Mouse (Mus musculus): ENCODE results near the gene Tcirg1. TPM values are rescaled to one million over a fixed set of nuclear protein-coding genes. Genes with fewer than 3 reads are reported as not detected.

Tcirg1 gene
- polyA plus RNA-seq, 1 experiment from 2014 or later: 29.7 TPM

DNA sequence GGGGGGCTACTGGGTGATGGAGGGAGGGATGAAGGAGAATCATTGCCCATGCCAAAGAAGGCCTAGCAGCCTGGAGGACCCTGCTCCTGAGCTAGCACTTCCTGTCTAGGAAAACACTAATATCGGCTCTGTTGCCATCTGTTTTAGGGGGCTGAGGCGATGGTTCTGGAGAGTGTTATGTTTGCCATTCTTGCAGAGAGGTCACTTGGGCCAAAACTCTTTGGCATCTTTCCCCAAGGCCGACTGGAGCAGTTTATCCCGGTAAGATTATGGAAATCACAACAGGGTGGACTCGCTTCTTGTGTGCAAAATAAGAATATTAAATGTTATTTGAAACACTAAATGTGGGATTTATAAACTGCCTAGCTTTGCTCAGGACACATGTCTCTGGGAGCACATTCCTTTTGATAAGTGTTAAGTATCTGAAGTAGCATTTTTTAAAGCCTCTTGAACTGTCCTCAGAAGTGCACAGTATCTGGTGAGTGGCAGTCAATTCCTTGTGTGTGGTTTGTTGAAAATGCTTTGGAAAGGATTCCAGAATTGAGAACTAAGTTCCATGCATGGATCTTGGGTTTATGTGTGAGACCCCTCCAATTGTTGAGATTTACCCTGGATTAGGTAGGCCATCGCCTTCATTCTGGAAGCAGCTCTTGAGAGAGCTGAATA, 22.5 kb downstream of the Tcirg1 start:
- DNase-seq (no peak), ATAC-seq (no peak)
- Histone ChIP-seq H3K4me3 (ENCODE audit: low read depth, low read length) (no peak overlapping the region), H3K27ac (ENCODE audit: low read depth) (no peak overlapping the region), H3K4me2 (ENCODE audit: low read depth, low read length) (no peak overlapping the region), H3K27me3 (ENCODE audit: insufficient read depth, low read length) (no peaks in the 10 kb centered on the region), H3K9me3 (ENCODE audit: low read length) (no peaks in the 10 kb centered on the region), H3K9ac (replicated peaks) (no peak overlapping the region), H3K36me3 (replicated peaks; ENCODE audit: insufficient read depth, low read length) (peaks cover 52% of the 10 kb centered on the region), H3K4me1 (ENCODE audit: insufficient read depth) (peaks cover 12% of the 10 kb centered on the region)
- no peak for TF ChIP-seq CTCF (IDR thresholded peaks at IDR 0.05; ENCODE audit: low read depth)
- TF ChIP-seq EP300 (IDR thresholded peaks at IDR 0.05; ENCODE audit: low read depth): no peak
- 62% methylated on average over 6 of the region's 6 CpGs for WGBS (ENCODE audit: insufficient replicate concordance)

- WGBS (ENCODE audit: insufficient replicate concordance): 53% methylated on average over 4 of the region's 4 CpGs
- ATAC-seq (no peak), DNase-seq (no peak)
- H3K27me3 ChIP-seq (ENCODE audit: insufficient read depth, low read length): no peaks in the 10 kb centered on the region
- peak overlapping the region; percentile 72; the same call in 1 of the 2 replicates for H3K27ac ChIP-seq (ENCODE audit: low read depth)
- peaks cover 18% of the 10 kb centered on the region for H3K4me1 ChIP-seq (ENCODE audit: insufficient read depth)
- TF ChIP-seq CTCF (IDR thresholded peaks at IDR 0.05; ENCODE audit: low read depth) (no peak), EP300 (IDR thresholded peaks at IDR 0.05; ENCODE audit: low read depth) (no peak)
- peaks cover 42% of the 10 kb centered on the region for H3K36me3 ChIP-seq (replicated peaks; ENCODE audit: insufficient read depth, low read length)
- H3K9ac ChIP-seq (replicated peaks): no peak overlapping the region
- H3K9me3 ChIP-seq (ENCODE audit: low read length): no peaks in the 10 kb centered on the region
- no peak overlapping the region for H3K4me3 ChIP-seq (ENCODE audit: low read depth, low read length)
- H3K4me2 ChIP-seq (ENCODE audit: low read depth, low read length): 0 out of 2 replicates have a peak overlapping the region, but pooled peaks have one; percentile 11
These were observed 24.7 kb downstream of the Tcirg1 start for GRCm38 (mm10) chr19:3882214-3882613.

- no peak for TF ChIP-seq CTCF (IDR thresholded peaks at IDR 0.05; ENCODE audit: low read depth)
- TF ChIP-seq EP300 (IDR thresholded peaks at IDR 0.05; ENCODE audit: low read depth): no peak
- H3K36me3 ChIP-seq (replicated peaks; ENCODE audit: insufficient read depth, low read length): peaks cover 37% of the 10 kb centered on the region
- DNase-seq (no peak), ATAC-seq (peak; percentile 64)
- peak overlapping the region; percentile 10 for H3K4me2 ChIP-seq (ENCODE audit: low read depth, low read length)
- WGBS (ENCODE audit: insufficient replicate concordance): 63% methylated on average over 6 of the region's 6 CpGs
- no peaks in the 10 kb centered on the region for H3K27me3 ChIP-seq (ENCODE audit: insufficient read depth, low read length)
- H3K9me3 ChIP-seq (ENCODE audit: low read length): no peaks in the 10 kb centered on the region
- peaks cover 18% of the 10 kb centered on the region for H3K4me1 ChIP-seq (ENCODE audit: insufficient read depth)
- peak overlapping the region; percentile 25; the same call in 1 of the 2 replicates for H3K27ac ChIP-seq (ENCODE audit: low read depth)
- no peak overlapping the region for H3K9ac ChIP-seq (replicated peaks)
- H3K4me3 ChIP-seq (ENCODE audit: low read depth, low read length): no peak overlapping the region
These were observed 26.7 kb downstream of the Tcirg1 start for GRCm38 (mm10) chr19:3880054-3880848.

DNA sequence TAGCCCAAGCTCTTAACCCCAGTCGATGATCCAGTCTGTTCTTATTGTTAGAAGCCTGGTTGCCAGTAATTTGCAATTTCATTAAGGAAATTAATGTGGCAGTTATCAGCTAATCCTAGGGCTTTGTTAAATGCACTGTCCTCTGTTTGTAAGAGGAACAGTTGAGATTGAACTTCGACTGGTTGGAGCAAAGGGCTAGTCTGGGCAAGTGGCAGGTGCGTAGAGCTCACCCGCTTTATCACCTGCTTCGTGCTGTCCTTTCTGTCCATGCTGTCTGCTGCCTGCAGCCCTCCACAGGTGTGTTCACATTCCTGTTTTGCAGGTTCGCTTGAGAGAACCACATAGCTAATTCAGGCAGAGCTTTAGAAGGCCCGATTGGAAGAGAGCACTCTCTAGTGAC, 31.9 kb downstream of the Tcirg1 start:
- ATAC-seq: no peak
- WGBS (ENCODE audit: insufficient replicate concordance): 66% methylated on average over 7 of the region's 7 CpGs

GRCm38 (mm10) chr19:3872373-3872772, 34.6 kb downstream of the Tcirg1 start:
- H3K36me3 ChIP-seq (replicated peaks; ENCODE audit: insufficient read depth, low read length): peaks cover 17% of the 10 kb centered on the region
- no peak for DNase-seq
- no peak overlapping the region for H3K27ac ChIP-seq (ENCODE audit: low read depth)
- WGBS (ENCODE audit: insufficient replicate concordance): 63% methylated on average over 4 of the region's 4 CpGs
- peaks cover 11% of the 10 kb centered on the region; the same call in 1 of the 2 replicates for H3K4me1 ChIP-seq (ENCODE audit: insufficient read depth)
- H3K9me3 ChIP-seq (ENCODE audit: low read length): no peaks in the 10 kb centered on the region
- no peak overlapping the region for H3K9ac ChIP-seq (replicated peaks)
- no peak overlapping the region for H3K4me2 ChIP-seq (ENCODE audit: low read depth, low read length)
- H3K4me3 ChIP-seq (ENCODE audit: low read depth, low read length): no peak overlapping the region
- H3K27me3 ChIP-seq (ENCODE audit: insufficient read depth, low read length): no peaks in the 10 kb centered on the region
- TF ChIP-seq EP300 (IDR thresholded peaks at IDR 0.05; ENCODE audit: low read depth) (no peak), CTCF (IDR thresholded peaks at IDR 0.05; ENCODE audit: low read depth) (no peak)
- ATAC-seq: no peak

More for the DNA sequence above, 31.9 kb downstream of the Tcirg1 start:
- no peak for DNase-seq
- no peak overlapping the region for H3K4me2 ChIP-seq (ENCODE audit: low read depth, low read length)
- peaks cover 22% of the 10 kb centered on the region for H3K36me3 ChIP-seq (replicated peaks; ENCODE audit: insufficient read depth, low read length)
- no peaks in the 10 kb centered on the region for H3K27me3 ChIP-seq (ENCODE audit: insufficient read depth, low read length)
- peaks cover 17% of the 10 kb centered on the region for H3K4me1 ChIP-seq (ENCODE audit: insufficient read depth)
- H3K9me3 ChIP-seq (ENCODE audit: low read length): no peaks in the 10 kb centered on the region
- H3K27ac ChIP-seq (ENCODE audit: low read depth): no peak overlapping the region
- no peak for TF ChIP-seq CTCF (IDR thresholded peaks at IDR 0.05; ENCODE audit: low read depth)
- no peak for TF ChIP-seq EP300 (IDR thresholded peaks at IDR 0.05; ENCODE audit: low read depth)
- no peak overlapping the region for H3K9ac ChIP-seq (replicated peaks)
- no peak overlapping the region for H3K4me3 ChIP-seq (ENCODE audit: low read depth, low read length)

DNA sequence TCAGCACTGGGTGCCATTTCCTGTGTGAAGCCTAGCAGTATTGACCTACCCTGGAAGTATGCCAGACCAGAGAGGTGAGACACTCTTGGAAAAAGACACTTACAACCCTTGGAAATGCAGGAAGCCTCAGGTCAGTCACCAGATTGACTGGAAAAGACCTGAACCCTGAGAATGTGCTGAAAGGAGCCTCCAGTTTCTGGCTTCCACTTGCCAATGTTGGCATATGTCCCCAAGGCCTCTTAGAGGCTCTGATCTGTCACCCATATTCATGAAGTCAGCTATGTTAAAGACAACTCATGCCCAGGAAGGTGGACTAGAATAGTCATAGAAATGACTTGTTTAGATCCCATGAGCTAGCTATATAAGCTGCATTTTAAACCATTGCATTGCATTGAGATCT, 35.5 kb downstream of the Tcirg1 start:
- Histone ChIP-seq H3K4me2 (ENCODE audit: low read depth, low read length) (no peak overlapping the region), H3K27ac (ENCODE audit: low read depth) (no peak overlapping the region), H3K9ac (replicated peaks) (no peak overlapping the region), H3K4me1 (ENCODE audit: insufficient read depth) (peaks cover 11% of the 10 kb centered on the region; the same call in 1 of the 2 replicates), H3K9me3 (ENCODE audit: low read length) (no peaks in the 10 kb centered on the region), H3K4me3 (ENCODE audit: low read depth, low read length) (no peak overlapping the region), H3K27me3 (ENCODE audit: insufficient read depth, low read length) (no peaks in the 10 kb centered on the region), H3K36me3 (replicated peaks; ENCODE audit: insufficient read depth, low read length) (peaks cover 14% of the 10 kb centered on the region)
- no peak for TF ChIP-seq EP300 (IDR thresholded peaks at IDR 0.05; ENCODE audit: low read depth)
- no peak for TF ChIP-seq CTCF (IDR thresholded peaks at IDR 0.05; ENCODE audit: low read depth)
- ATAC-seq: no peak
- no peak for DNase-seq
